Mouse (Mus musculus): ENCODE data around the gene Slc26a8. TPM values are rescaled to one million over a fixed set of nuclear protein-coding genes. Genes with fewer than 3 reads are reported as not detected.

Gene Slc26a8
- total and polyA plus RNA-seq, 2 experiments from 2014 or later: 1.8 to 4.4 TPM

- no peak for ATAC-seq (ENCODE audit: low FRiP score)
- 66% methylated on average over 13 of the region's 13 CpGs for WGBS
- no peak overlapping the region for H3K4me3 ChIP-seq (ENCODE audit: low read depth, low read length)
- DNase-seq (ENCODE audit: low spot score): no peak
- H3K9me3 ChIP-seq (ENCODE audit: low read length): no peaks in the 10 kb centered on the region
- TF ChIP-seq CTCF (IDR thresholded peaks at IDR 0.05): no peak
- no peaks in the 10 kb centered on the region for H3K36me3 ChIP-seq (ENCODE audit: insufficient read depth, low read length)
- no peaks in the 10 kb centered on the region for H3K4me1 ChIP-seq (ENCODE audit: insufficient read depth, low read length)
- no peak overlapping the region for H3K27ac ChIP-seq (ENCODE audit: low read depth, low read length)
- no peak overlapping the region for H3K9ac ChIP-seq (replicated peaks; ENCODE audit: low read length, poor library complexity, severe bottlenecking)
- H3K4me2 ChIP-seq (ENCODE audit: low read depth, low read length, poor library complexity, severe bottlenecking): no peak overlapping the region
- no peaks in the 10 kb centered on the region for H3K27me3 ChIP-seq (ENCODE audit: insufficient read depth, low read length)
Observed at GRCm38 (mm10) chr17:28682311-28683084, 7.5 kb downstream of the Slc26a8 start.

- Histone ChIP-seq H3K4me2 (ENCODE audit: low read depth, low read length, poor library complexity, severe bottlenecking) (no peak overlapping the region), H3K27me3 (ENCODE audit: insufficient read depth, low read length) (no peaks in the 10 kb centered on the region), H3K4me3 (ENCODE audit: low read depth, low read length) (no peak overlapping the region), H3K4me1 (ENCODE audit: insufficient read depth, low read length) (no peaks in the 10 kb centered on the region; the same call in 1 of the 2 replicates), H3K27ac (ENCODE audit: low read depth, low read length) (no peak overlapping the region), H3K9ac (replicated peaks; ENCODE audit: low read length, poor library complexity, severe bottlenecking) (no peak overlapping the region), H3K36me3 (ENCODE audit: insufficient read depth, low read length) (no peaks in the 10 kb centered on the region), H3K9me3 (ENCODE audit: low read length) (no peaks in the 10 kb centered on the region)
- no peak for ATAC-seq (ENCODE audit: low FRiP score)
- peak; percentile 8 for DNase-seq (ENCODE audit: low spot score)
- WGBS: 55% methylated on average over 6 of the region's 6 CpGs
- TF ChIP-seq CTCF (IDR thresholded peaks at IDR 0.05): no peak
Observed at GRCm38 (mm10) chr17:28659564-28659963, 30.5 kb downstream of the Slc26a8 start.

- Histone ChIP-seq H3K36me3 (ENCODE audit: insufficient read depth, low read length) (no peaks in the 10 kb centered on the region), H3K27me3 (ENCODE audit: insufficient read depth, low read length) (no peaks in the 10 kb centered on the region), H3K4me3 (ENCODE audit: low read depth, low read length) (no peak overlapping the region), H3K27ac (ENCODE audit: low read depth, low read length) (no peak overlapping the region), H3K4me2 (ENCODE audit: low read depth, low read length, poor library complexity, severe bottlenecking) (no peak overlapping the region), H3K9ac (replicated peaks; ENCODE audit: low read length, poor library complexity, severe bottlenecking) (no peak overlapping the region), H3K4me1 (ENCODE audit: insufficient read depth, low read length) (no peaks in the 10 kb centered on the region; the same call in 1 of the 2 replicates), H3K9me3 (ENCODE audit: low read length) (no peaks in the 10 kb centered on the region)
- peak; percentile 45 for DNase-seq (ENCODE audit: low spot score)
- TF ChIP-seq CTCF (IDR thresholded peaks at IDR 0.05): no peak
- ATAC-seq (ENCODE audit: low FRiP score): peak; percentile 74; the same call in 1 of the 2 replicates
- WGBS: 14% methylated on average over 4 of the region's 4 CpGs
Observed at GRCm38 (mm10) chr17:28657936-28658335, 32.1 kb downstream of the Slc26a8 start.

- Histone ChIP-seq H3K36me3 (ENCODE audit: insufficient read depth, low read length) (no peaks in the 10 kb centered on the region), H3K4me2 (ENCODE audit: low read depth, low read length, poor library complexity, severe bottlenecking) (no peak overlapping the region), H3K4me1 (ENCODE audit: insufficient read depth, low read length) (no peaks in the 10 kb centered on the region), H3K27me3 (ENCODE audit: insufficient read depth, low read length) (no peaks in the 10 kb centered on the region), H3K27ac (ENCODE audit: low read depth, low read length) (no peak overlapping the region), H3K9me3 (ENCODE audit: low read length) (no peaks in the 10 kb centered on the region), H3K9ac (replicated peaks; ENCODE audit: low read length, poor library complexity, severe bottlenecking) (no peak overlapping the region), H3K4me3 (ENCODE audit: low read depth, low read length) (no peak overlapping the region)
- ATAC-seq (ENCODE audit: low FRiP score) (no peak), DNase-seq (ENCODE audit: low spot score) (no peak)
- WGBS: 73% methylated on average over 3 of the region's 3 CpGs
- no peak for TF ChIP-seq CTCF (IDR thresholded peaks at IDR 0.05)
Observed at GRCm38 (mm10) chr17:28650268-28650667, 39.8 kb downstream of the Slc26a8 start.

DNA sequence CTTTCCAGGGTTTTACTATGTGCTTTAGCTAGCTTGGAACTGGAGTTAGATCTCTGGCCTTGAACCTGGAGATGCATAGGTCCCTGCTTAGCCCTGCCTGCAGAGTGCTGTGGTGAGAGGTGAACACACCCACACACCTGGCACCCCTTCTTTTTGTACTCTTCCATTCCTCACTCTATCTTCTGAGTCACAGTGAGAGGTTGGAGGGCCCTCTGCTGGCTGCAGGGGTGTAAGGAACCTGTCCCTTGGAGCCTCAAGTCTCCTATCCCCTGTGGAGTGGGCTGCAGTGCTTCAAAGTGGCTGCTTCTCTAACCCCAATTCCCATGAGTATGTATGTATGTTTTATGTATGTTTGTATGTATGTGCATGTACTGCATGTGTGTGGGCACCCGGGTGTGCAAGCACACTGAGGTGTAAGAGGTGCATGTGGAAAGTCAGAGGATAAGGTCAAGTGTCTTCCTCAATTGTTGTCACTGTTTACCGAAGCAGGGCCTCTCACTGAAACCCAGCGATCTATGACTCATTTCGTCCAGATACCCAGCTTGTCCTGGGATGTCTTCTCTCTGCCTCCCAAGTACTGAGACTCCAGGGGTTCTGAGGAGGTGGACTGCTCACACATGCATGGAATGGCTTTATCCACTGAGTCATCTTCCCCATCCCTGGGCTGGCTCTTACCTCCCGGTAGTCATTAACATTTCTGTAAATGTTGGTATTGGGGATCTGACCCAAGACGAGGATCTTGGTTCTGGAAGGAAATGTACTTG is 41.2 kb downstream of the Slc26a8 start:
- peak; percentile 69 for TF ChIP-seq CTCF (IDR thresholded peaks at IDR 0.05)

GRCm38 (mm10) chr17:28646221-28646620 is 43.8 kb downstream of the Slc26a8 start:
- WGBS: 73% methylated on average over 3 of the region's 3 CpGs
- no peak for ATAC-seq (ENCODE audit: low FRiP score)

More for the DNA sequence above, 41.2 kb downstream of the Slc26a8 start:
- no peak overlapping the region for H3K4me2 ChIP-seq (ENCODE audit: low read depth, low read length, poor library complexity, severe bottlenecking)
- no peaks in the 10 kb centered on the region for H3K36me3 ChIP-seq (ENCODE audit: insufficient read depth, low read length)
- H3K27ac ChIP-seq (ENCODE audit: low read depth, low read length): no peak overlapping the region
- no peaks in the 10 kb centered on the region for H3K4me1 ChIP-seq (ENCODE audit: insufficient read depth, low read length)
- WGBS: 57% methylated on average over 6 of the region's 6 CpGs
- H3K9ac ChIP-seq (replicated peaks; ENCODE audit: low read length, poor library complexity, severe bottlenecking): no peak overlapping the region
- no peaks in the 10 kb centered on the region for H3K27me3 ChIP-seq (ENCODE audit: insufficient read depth, low read length)
- H3K4me3 ChIP-seq (ENCODE audit: low read depth, low read length): no peak overlapping the region
- ATAC-seq (ENCODE audit: low FRiP score) (no peak), DNase-seq (ENCODE audit: low spot score) (peak; percentile 24)
- no peaks in the 10 kb centered on the region for H3K9me3 ChIP-seq (ENCODE audit: low read length)

More at GRCm38 (mm10) chr17:28646221-28646620, 43.8 kb downstream of the Slc26a8 start:
- H3K27me3 ChIP-seq (ENCODE audit: insufficient read depth, low read length): no peaks in the 10 kb centered on the region
- H3K27ac ChIP-seq (ENCODE audit: low read depth, low read length): no peak overlapping the region
- no peak overlapping the region for H3K9ac ChIP-seq (replicated peaks; ENCODE audit: low read length, poor library complexity, severe bottlenecking)
- DNase-seq (ENCODE audit: low spot score): no peak
- H3K9me3 ChIP-seq (ENCODE audit: low read length): no peaks in the 10 kb centered on the region
- H3K4me1 ChIP-seq (ENCODE audit: insufficient read depth, low read length): no peaks in the 10 kb centered on the region
- TF ChIP-seq CTCF (IDR thresholded peaks at IDR 0.05): no peak
- H3K36me3 ChIP-seq (ENCODE audit: insufficient read depth, low read length): no peaks in the 10 kb centered on the region
- H3K4me2 ChIP-seq (ENCODE audit: low read depth, low read length, poor library complexity, severe bottlenecking): no peak overlapping the region
- no peak overlapping the region for H3K4me3 ChIP-seq (ENCODE audit: low read depth, low read length)

Measured in midbrain, postnatal 0 days (tissue).